Mouse (Mus musculus): ENCODE results near the gene Dctn1.

Gene Dctn1

GRCm38 (mm10) chr6:83172240-83172920, 6.7 kb downstream of the Dctn1 start:
- DNase-seq: no peak

GRCm38 (mm10) chr6:83175996-83176395, 10.3 kb downstream of the Dctn1 start:
- DNase-seq: no peak

- peak; percentile 53 to 63 for DNase-seq
These were observed 13.8 kb downstream of the Dctn1 start for GRCm38 (mm10) chr6:83179390-83180117.

- DNase-seq: no peak
These were observed 14.9 kb downstream of the Dctn1 start for GRCm38 (mm10) chr6:83180605-83181004.

GRCm38 (mm10) chr6:83184858-83185435, 19.2 kb downstream of the Dctn1 start:
- DNase-seq: peak; percentile 30 to 54

GRCm38 (mm10) chr6:83185895-83186861, 20.5 kb downstream of the Dctn1 start:
- DNase-seq: peak; percentile 72 to 81

- DNase-seq: no peak
These were observed 21.2 kb downstream of the Dctn1 start for GRCm38 (mm10) chr6:83186946-83187345.

GRCm38 (mm10) chr6:83193571-83193970, 27.9 kb downstream of the Dctn1 start:
- DNase-seq: no peak

GRCm38 (mm10) chr6:83197345-83198004, 31.8 kb downstream of the Dctn1 start:
- peak; percentile 62 to 71 for DNase-seq

GRCm38 (mm10) chr6:83203320-83203719, 37.6 kb downstream of the Dctn1 start:
- no peak for DNase-seq

GRCm38 (mm10) chr6:83205851-83206250, 40.1 kb downstream of the Dctn1 start:
- no peak for DNase-seq

- no peak for DNase-seq
These were observed 40.6 kb downstream of the Dctn1 start for GRCm38 (mm10) chr6:83206321-83206720.

GRCm38 (mm10) chr6:83207361-83208049, 41.8 kb downstream of the Dctn1 start:
- DNase-seq: no peak

GRCm38 (mm10) chr6:83208050-83208400, 42.3 kb downstream of the Dctn1 start:
- DNase-seq: no peak

GRCm38 (mm10) chr6:83210495-83210894, 44.8 kb downstream of the Dctn1 start:
- DNase-seq: peak in 1 of 2 experiments; percentile 43

- DNase-seq: no peak
These were observed 45.8 kb downstream of the Dctn1 start for GRCm38 (mm10) chr6:83211526-83211925.

GRCm38 (mm10) chr6:83215002-83215666, 49.4 kb downstream of the Dctn1 start:
- peak; percentile 83 to 84 for DNase-seq

GRCm38 (mm10) chr6:83219814-83220213, 54.1 kb downstream of the Dctn1 start, which contains the start of gene Slc4a5:
Gene Slc4a5 (plus strand): TSS chr6:83219828.
- DNase-seq: no peak

- DNase-seq: no peak
These were observed 65.8 kb downstream of the Dctn1 start for GRCm38 (mm10) chr6:83231486-83231885.

GRCm38 (mm10) chr6:83233306-83233705, 67.6 kb downstream of the Dctn1 start:
- DNase-seq: no peak

- peak; percentile 56 to 72 for DNase-seq
These were observed 68.6 kb downstream of the Dctn1 start for GRCm38 (mm10) chr6:83234280-83234741.
